Mouse (Mus musculus): Measurements from ENCODE around the gene Ptbp1. TPM values are rescaled to one million over a fixed set of nuclear protein-coding genes. Genes with fewer than 3 reads are reported as not detected.
"Not testable (repeated sequence)": the region's sequence is repeated elsewhere in the genome, so short reads cannot be mapped to it uniquely, and the experiment has no call there.

The Ptbp1 gene
- polyA plus RNA-seq, 1 experiment from 2014 or later: 302 TPM

DNA sequence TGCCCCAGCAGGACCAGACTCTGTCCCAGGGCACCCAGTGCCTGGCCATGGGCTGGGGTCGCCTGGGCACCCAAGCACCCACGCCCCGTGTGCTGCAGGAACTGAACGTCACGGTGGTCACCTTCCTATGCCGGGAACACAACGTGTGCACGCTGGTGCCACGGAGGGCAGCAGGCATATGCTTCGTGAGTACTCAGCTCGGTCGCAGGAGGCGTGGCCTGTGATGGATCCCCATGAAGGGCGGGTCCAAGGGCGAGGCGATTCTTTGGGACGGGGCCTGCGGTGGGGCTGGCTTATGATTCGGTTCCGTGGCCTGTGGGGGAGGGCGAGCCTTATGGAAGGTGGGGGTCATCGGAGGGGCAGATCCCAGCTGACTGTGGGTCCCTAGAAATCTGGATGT is 27.8 kb downstream of the Ptbp1 start:
- ATAC-seq: peak; percentile 27; the same call in 1 of the 2 replicates
- Histone ChIP-seq H3K4me1 (ENCODE audit: control insufficient read depth, insufficient read depth, low read length) (peaks cover 26% of the 10 kb centered on the region), H3K9me3 (ENCODE audit: control insufficient read depth, low read length) (no peaks in the 10 kb centered on the region), H3K27ac (ENCODE audit: low read length) (no peak overlapping the region), H3K9ac (ENCODE audit: low read depth, low read length) (peak overlapping the region; percentile 49; the same call in 1 of the 2 replicates), H3K4me3 (ENCODE audit: low read length) (no peak overlapping the region; the same call in 1 of the 2 replicates), H3K36me3 (ENCODE audit: control insufficient read depth, insufficient read depth, low read length) (no peaks in the 10 kb centered on the region), H3K4me2 (ENCODE audit: low read depth, low read length) (peak overlapping the region; percentile 53), H3K27me3 (replicated peaks; ENCODE audit: control insufficient read depth, insufficient read depth, low read length) (0 out of 2 replicates have a peak, but pooled peaks cover 3% of the 10 kb centered on the region)
- 7% methylated on average over 22 of the region's 22 CpGs for WGBS

- Histone ChIP-seq H3K9me3 (ENCODE audit: control insufficient read depth, low read length) (no peaks in the 10 kb centered on the region), H3K4me3 (ENCODE audit: low read length) (no peak overlapping the region), H3K27ac (ENCODE audit: low read length) (no peak overlapping the region), H3K27me3 (replicated peaks; ENCODE audit: control insufficient read depth, insufficient read depth, low read length) (0 out of 2 replicates have a peak, but pooled peaks cover 3% of the 10 kb centered on the region), H3K4me1 (ENCODE audit: control insufficient read depth, insufficient read depth, low read length) (peaks cover 24% of the 10 kb centered on the region), H3K36me3 (ENCODE audit: control insufficient read depth, insufficient read depth, low read length) (no peaks in the 10 kb centered on the region), H3K9ac (ENCODE audit: low read depth, low read length) (peak overlapping the region; percentile 44), H3K4me2 (ENCODE audit: low read depth, low read length) (no peak overlapping the region)
- 20% methylated on average over 22 of the region's 22 CpGs for WGBS
- ATAC-seq: 0 out of 2 replicates have a peak, but pooled peaks have one; percentile 23
Measured at GRCm38 (mm10) chr10:79883297-79884084, 29.3 kb downstream of the Ptbp1 start.

GRCm38 (mm10) chr10:79884446-79884845 is 30.2 kb downstream of the Ptbp1 start:
- H3K4me2 ChIP-seq (ENCODE audit: low read depth, low read length): no peak overlapping the region
- no peak for ATAC-seq
- 0 out of 2 replicates have a peak, but pooled peaks cover 3% of the 10 kb centered on the region for H3K27me3 ChIP-seq (replicated peaks; ENCODE audit: control insufficient read depth, insufficient read depth, low read length)
- H3K4me1 ChIP-seq (ENCODE audit: control insufficient read depth, insufficient read depth, low read length): peaks cover 23% of the 10 kb centered on the region
- no peak overlapping the region for H3K27ac ChIP-seq (ENCODE audit: low read length)
- no peaks in the 10 kb centered on the region for H3K9me3 ChIP-seq (ENCODE audit: control insufficient read depth, low read length)
- WGBS: 66% methylated on average over 4 of the region's 4 CpGs
- no peak overlapping the region for H3K9ac ChIP-seq (ENCODE audit: low read depth, low read length)
- no peaks in the 10 kb centered on the region for H3K36me3 ChIP-seq (ENCODE audit: control insufficient read depth, insufficient read depth, low read length)
- no peak overlapping the region for H3K4me3 ChIP-seq (ENCODE audit: low read length)

- H3K27me3 ChIP-seq (replicated peaks; ENCODE audit: control insufficient read depth, insufficient read depth, low read length); H3K27ac ChIP-seq (ENCODE audit: low read length); H3K9ac ChIP-seq (ENCODE audit: low read depth, low read length); H3K4me3 ChIP-seq (ENCODE audit: low read length); H3K9me3 ChIP-seq (ENCODE audit: control insufficient read depth, low read length); H3K4me2 ChIP-seq (ENCODE audit: low read depth, low read length); H3K36me3 ChIP-seq (ENCODE audit: control insufficient read depth, insufficient read depth, low read length); ATAC-seq: not testable (repeated sequence)
- WGBS: 48% methylated on average over 2 of the region's 3 CpGs
- H3K4me1 ChIP-seq (ENCODE audit: control insufficient read depth, insufficient read depth, low read length): peaks cover 18% of the 10 kb centered on the region
Measured at GRCm38 (mm10) chr10:79884938-79885337, 30.7 kb downstream of the Ptbp1 start.

DNA sequence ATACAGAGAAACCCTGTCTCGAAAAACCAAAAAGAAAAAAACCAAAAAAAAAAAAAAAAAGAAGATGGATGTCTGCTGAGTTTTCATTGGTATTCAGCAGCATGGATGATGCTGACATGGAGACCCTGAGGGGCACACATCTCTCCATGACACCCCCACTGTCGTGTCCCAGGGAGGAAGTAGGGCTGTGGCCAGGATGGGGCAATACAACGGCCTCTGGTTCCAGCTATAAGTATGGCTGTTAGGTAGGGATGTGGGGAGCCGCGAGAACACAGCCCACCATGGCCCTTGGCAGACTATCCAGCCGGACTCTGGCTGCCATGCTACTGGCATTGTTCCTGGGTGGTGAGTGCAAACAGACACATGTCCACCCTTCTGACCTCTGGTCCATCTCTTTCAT is 31.8 kb downstream of the Ptbp1 start, which contains the start of gene Elane:
Gene Elane (plus strand): TSS at position 194 of the 400 bp plus-strand sequence.
- no peaks in the 10 kb centered on the region for H3K36me3 ChIP-seq (ENCODE audit: control insufficient read depth, insufficient read depth, low read length)
- ATAC-seq: no peak
- H3K4me2 ChIP-seq (ENCODE audit: low read depth, low read length): no peak within 1 kb of the TSS
- H3K4me1 ChIP-seq (ENCODE audit: control insufficient read depth, insufficient read depth, low read length): peaks cover 9% of the 10 kb centered on the region
- WGBS: 81% methylated on average over 6 of the region's 6 CpGs
- 0 out of 2 replicates have a peak, but pooled peaks cover 3% of the 10 kb centered on the region for H3K27me3 ChIP-seq (replicated peaks; ENCODE audit: control insufficient read depth, insufficient read depth, low read length)
- no peak within 1 kb of the TSS for H3K27ac ChIP-seq (ENCODE audit: low read length)
- H3K9ac ChIP-seq (ENCODE audit: low read depth, low read length): no peak within 1 kb of the TSS
- H3K4me3 ChIP-seq (ENCODE audit: low read length): no peak within 1 kb of the TSS
- H3K9me3 ChIP-seq (ENCODE audit: control insufficient read depth, low read length): no peaks in the 10 kb centered on the region

- Histone ChIP-seq H3K4me2 (ENCODE audit: low read depth, low read length) (no peak overlapping the region), H3K4me3 (ENCODE audit: low read length) (no peak overlapping the region), H3K36me3 (ENCODE audit: control insufficient read depth, insufficient read depth, low read length) (no peaks in the 10 kb centered on the region), H3K9ac (ENCODE audit: low read depth, low read length) (no peak overlapping the region), H3K27ac (ENCODE audit: low read length) (no peak overlapping the region), H3K9me3 (ENCODE audit: control insufficient read depth, low read length) (no peaks in the 10 kb centered on the region), H3K27me3 (replicated peaks; ENCODE audit: control insufficient read depth, insufficient read depth, low read length) (0 out of 2 replicates have a peak, but pooled peaks cover 3% of the 10 kb centered on the region), H3K4me1 (ENCODE audit: control insufficient read depth, insufficient read depth, low read length) (peaks cover 8% of the 10 kb centered on the region; the same call in 1 of the 2 replicates)
- no peak for ATAC-seq
- WGBS: 83% methylated on average over 8 of the region's 8 CpGs
Measured at GRCm38 (mm10) chr10:79886611-79887010, 32.4 kb downstream of the Ptbp1 start.

DNA sequence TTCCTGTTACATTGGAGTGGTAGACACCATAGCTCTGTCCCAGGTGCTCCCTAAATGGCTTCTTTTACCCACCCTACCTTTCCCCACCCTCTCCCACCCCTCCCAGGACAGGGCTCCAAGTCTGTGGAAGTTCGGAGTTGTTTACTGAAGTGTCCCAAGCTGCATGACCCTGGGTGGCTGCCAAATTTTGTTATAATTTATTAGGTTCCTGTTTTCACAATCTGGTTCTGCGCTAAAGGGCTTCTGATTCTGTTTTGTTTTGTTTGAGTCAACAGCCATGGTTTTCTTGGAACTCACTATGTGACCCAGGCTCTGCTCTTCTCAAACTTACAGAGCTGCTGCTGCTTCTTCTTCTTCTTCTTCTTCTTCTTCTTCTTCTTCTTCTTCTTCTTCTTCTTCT is 35.2 kb downstream of the Ptbp1 start:
- Histone ChIP-seq H3K4me3 (ENCODE audit: low read length) (no peak overlapping the region), H3K9ac (ENCODE audit: low read depth, low read length) (no peak overlapping the region), H3K27me3 (replicated peaks; ENCODE audit: control insufficient read depth, insufficient read depth, low read length) (no peaks in the 10 kb centered on the region), H3K9me3 (ENCODE audit: control insufficient read depth, low read length) (no peaks in the 10 kb centered on the region), H3K4me1 (ENCODE audit: control insufficient read depth, insufficient read depth, low read length) (no peaks in the 10 kb centered on the region), H3K4me2 (ENCODE audit: low read depth, low read length) (no peak overlapping the region), H3K27ac (ENCODE audit: low read length) (no peak overlapping the region), H3K36me3 (ENCODE audit: control insufficient read depth, insufficient read depth, low read length) (no peaks in the 10 kb centered on the region)
- WGBS: 53% methylated on average over 2 of the region's 2 CpGs
- ATAC-seq: no peak

DNA sequence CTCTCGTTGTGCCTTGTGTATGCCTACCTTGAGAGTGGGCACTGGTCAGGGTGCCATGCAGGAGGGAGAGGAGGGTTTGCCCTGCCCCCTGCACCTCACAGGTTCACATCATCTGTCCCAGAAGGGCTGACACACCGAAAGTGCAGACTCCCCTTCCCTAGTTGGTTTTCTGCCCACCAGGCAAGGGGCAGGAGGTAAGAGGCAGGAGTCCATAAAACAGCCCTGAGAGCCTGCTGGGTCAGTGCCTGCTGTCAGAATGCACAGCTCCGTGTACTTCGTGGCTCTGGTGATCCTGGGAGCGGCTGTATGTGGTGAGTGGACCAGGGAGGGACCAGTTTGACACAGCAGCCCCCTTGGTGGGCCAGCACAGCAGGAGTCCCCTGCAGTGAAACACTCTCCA is 36.4 kb downstream of the Ptbp1 start, which contains the start of gene Cfd:
Gene Cfd (plus strand): TSS at position 184 of the 400 bp plus-strand sequence.
- no peaks in the 10 kb centered on the region for H3K4me1 ChIP-seq (ENCODE audit: control insufficient read depth, insufficient read depth, low read length)
- 43% methylated on average over 5 of the region's 5 CpGs for WGBS
- no peak for ATAC-seq
- H3K4me3 ChIP-seq (ENCODE audit: low read length): no peak within 1 kb of the TSS
- no peak within 1 kb of the TSS for H3K4me2 ChIP-seq (ENCODE audit: low read depth, low read length)
- H3K27ac ChIP-seq (ENCODE audit: low read length): no peak within 1 kb of the TSS
- no peaks in the 10 kb centered on the region for H3K27me3 ChIP-seq (replicated peaks; ENCODE audit: control insufficient read depth, insufficient read depth, low read length)
- H3K9me3 ChIP-seq (ENCODE audit: control insufficient read depth, low read length): no peaks in the 10 kb centered on the region
- no peak within 1 kb of the TSS for H3K9ac ChIP-seq (ENCODE audit: low read depth, low read length)
- H3K36me3 ChIP-seq (ENCODE audit: control insufficient read depth, insufficient read depth, low read length): 0 out of 2 replicates have a peak, but pooled peaks cover 5% of the 10 kb centered on the region

GRCm38 (mm10) chr10:79892451-79893118 is 38.4 kb downstream of the Ptbp1 start:
- H3K9ac ChIP-seq (ENCODE audit: low read depth, low read length); H3K4me3 ChIP-seq (ENCODE audit: low read length); H3K4me2 ChIP-seq (ENCODE audit: low read depth, low read length); H3K27me3 ChIP-seq (replicated peaks; ENCODE audit: control insufficient read depth, insufficient read depth, low read length); H3K36me3 ChIP-seq (ENCODE audit: control insufficient read depth, insufficient read depth, low read length); H3K4me1 ChIP-seq (ENCODE audit: control insufficient read depth, insufficient read depth, low read length); H3K9me3 ChIP-seq (ENCODE audit: control insufficient read depth, low read length); H3K27ac ChIP-seq (ENCODE audit: low read length): not testable (repeated sequence)
- WGBS: 41% methylated on average over 22 of the region's 22 CpGs
- ATAC-seq: peak; percentile 65; the same call in 1 of the 2 replicates

Data from intestine, embryonic 16.5 days (tissue).